Mouse (Mus musculus): ENCODE measurements around the gene Ttll10. TPM values are rescaled to one million over a fixed set of nuclear protein-coding genes. Genes with fewer than 3 reads are reported as not detected.

The Ttll10 gene
- total RNA-seq, 2 experiments from 2014 or later, result not detected

DNA sequence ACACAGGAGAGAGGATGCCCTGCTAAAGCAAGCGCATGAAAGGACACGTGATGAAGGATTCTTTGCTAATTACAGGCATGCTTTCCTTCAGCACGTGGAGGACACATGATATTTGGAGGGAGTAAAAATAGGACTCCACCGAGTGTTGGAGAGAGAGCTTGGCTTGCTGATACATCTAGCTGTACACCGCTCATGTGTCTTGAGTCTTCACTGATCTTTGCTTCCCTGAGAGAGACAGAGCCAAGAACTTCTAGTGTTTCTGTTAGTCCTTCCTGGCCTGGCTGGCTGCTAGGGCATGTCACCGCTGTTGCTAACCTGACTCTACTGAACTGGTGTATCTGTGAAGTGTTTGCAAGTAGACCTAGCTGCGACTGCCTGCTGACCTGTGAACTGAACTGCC is 35.0 kb downstream of the Ttll10 start:
- DNase-seq, result no peak

DNA sequence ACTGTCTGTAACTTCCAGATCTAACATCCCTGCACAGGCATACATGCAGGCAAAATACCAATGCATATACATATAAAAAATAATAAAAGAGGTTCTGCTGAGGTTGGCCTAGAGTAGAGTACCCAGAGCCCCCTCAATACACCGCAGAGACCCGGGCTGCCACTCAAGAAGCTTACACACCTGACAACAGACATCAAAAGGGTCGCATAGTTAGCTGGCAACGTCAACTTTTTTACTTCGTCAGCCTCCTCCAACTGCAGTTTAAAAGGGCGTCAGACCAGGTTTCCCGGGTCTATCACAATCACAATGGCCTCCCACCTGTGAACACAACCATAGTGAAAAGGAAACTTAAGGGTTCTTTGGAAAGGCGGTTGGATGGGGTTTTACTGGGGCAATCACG is 35.7 kb downstream of the Ttll10 start:
- no peak for DNase-seq

DNA sequence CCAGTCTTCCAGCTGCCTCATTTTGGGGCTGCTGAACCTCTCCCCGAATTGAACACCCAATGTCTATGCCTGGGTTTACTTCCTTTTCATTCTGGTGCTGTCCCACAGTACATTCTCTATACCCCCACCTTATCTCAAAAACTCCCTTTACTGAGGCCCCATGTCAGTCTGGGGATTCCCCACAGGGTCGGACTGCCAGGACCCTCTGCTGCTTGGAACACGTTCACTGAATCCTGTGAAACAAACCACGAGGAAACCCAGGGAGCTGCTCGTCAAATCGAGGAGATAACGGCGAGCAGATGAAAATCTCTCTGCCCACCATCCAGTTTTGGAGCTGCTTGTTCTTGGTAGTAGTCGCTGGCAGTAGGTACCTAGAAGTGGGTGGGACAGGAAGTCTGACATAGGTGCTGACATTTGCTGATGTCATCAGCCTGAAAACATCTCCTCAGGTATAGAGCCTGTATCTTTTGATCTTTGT is 37.2 kb downstream of the Ttll10 start:
- DNase-seq, result no peak

DNA sequence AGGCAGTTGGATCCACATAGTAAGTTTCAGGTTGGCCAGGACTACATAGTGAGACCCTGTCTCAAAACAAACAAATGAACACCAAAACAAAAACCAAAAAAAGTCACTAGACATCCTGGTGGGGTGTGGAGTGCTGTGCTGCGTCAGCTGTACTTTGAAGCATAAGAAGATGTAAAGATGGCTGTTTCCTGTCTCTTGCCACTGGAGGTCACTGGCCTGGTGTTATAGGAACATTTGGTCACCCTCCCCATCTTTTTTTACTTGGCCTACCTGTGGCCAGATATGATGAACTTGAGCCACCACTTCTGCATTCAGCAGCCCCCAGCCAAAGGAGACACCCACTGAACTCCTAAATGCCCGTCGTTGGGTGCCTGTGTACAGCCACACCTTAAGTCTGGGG is 37.8 kb downstream of the Ttll10 start:
- DNase-seq, result no peak

DNA sequence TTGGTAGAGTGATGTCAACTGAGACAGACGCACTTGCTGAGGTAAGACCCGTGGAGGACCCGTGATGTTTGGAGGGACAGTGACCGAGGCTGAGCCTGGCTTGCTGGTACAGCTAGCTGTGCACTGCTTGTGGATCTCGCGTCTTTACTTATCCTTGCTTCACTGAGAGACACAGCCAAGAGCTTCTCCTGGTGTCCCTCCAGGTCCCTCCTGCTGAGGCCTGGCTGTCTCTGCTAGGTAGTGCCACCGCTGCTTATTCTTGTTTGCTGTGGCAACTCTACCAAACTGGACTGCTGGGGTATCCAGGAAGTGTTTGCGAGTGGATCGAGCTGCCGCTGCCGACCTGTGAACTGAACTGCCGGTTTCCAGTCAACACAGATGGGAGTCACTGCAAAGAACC is 39.4 kb downstream of the Ttll10 start:
- DNase-seq, result no peak

DNA sequence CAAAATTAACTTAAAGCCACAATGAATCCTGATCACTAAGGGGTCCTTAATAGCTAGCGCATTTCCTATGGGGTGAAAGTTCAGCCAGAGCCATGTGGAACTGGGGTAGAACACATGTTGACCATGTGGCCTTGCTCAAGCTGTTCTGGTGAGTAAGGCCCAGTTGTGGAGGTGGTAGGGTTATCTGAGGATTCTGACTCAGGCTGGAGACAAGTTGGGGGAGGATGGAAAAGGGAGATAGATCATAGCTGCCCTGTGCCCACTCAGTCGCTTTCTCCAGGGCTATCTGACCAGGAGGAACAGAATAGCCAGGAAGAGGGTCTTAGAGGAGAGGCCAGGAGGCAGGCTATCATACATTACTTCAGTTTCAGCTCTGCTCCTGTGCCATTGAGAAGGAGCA is 44.8 kb downstream of the Ttll10 start:
- no peak for DNase-seq

DNA sequence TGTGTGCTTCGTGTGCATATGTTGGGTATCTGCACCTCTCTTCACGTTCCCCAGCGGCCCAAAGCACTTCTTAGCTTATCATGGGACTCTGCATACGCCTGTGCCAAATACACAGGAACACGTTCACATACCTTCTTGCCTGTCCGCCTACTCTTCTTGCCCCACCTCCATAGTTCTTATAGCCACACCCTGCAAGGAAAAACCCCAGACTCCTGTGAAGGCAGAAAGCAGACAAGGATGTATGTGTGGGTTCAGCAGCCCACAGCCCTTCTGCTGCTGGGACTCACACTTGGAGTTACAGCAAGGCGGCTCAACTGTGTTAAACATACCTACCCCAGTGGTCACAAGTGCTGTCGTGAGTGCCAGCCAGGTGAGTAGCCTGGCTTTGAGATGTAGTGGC is 45.6 kb downstream of the Ttll10 start, which contains the start of gene Tnfrsf4:
Gene Tnfrsf4, plus strand, starts transcription at position 207 of the 400 bp plus-strand sequence.
- no peak for DNase-seq

DNA sequence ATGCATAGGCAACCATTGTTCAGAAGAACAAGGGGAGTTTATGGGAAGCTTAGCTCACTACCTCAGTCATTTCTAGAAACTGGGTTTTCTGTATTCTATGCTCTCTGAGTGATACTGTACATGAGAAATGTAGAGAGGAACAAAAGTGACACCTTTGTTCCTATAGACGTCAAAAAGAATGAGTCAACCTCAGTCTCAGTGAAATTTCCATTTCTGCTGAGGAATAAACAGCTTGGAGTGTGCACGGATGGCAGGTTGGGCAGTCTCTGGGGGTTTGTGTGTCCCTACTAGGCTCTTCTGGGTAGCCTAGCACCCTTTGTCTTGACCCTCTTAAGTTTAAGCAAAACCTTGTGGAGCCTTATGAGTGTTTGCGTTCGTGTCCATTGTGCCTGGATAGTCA is 50.8 kb downstream of the Ttll10 start:
- no peak for DNase-seq

DNA sequence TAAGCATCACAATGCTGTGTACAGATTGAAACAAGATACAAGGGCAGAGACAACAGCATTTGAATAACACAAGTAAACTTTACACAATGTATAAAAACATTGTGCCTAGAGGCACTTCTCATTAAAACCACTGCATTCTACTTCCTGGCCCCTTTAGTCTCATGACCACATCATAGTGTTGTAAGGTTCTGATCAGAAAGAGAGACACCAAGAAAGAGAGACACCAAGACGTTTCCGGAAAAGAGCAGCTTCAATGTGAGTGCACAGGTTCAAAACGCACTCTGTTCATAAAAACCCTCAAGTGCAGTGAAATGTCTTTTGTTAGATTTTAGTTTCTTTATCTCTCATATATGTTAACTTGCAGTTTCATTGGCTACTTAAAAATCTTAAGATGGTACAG is 55.1 kb downstream of the Ttll10 start:
- DNase-seq, result no peak

DNA sequence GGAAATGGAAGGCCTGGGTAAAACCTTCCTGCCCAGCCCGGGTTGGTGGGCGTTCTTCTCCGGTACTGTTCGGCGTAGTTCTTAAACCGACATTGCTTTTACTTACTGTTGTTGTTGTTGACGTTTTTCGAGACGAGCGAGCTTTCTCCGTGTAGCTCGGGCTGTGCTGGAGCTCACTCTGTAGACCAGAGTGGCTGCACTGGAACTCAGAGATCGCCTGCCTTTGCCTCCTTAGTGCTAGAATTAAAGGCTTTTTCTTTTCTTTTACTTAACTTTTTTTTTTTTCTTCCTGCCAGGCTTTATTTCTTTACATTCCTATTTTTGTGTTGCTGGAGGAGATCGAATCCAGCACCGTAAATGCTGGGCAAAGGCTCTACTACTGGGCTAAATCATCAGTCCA is 65.6 kb downstream of the Ttll10 start:
- no peak for DNase-seq

DNA sequence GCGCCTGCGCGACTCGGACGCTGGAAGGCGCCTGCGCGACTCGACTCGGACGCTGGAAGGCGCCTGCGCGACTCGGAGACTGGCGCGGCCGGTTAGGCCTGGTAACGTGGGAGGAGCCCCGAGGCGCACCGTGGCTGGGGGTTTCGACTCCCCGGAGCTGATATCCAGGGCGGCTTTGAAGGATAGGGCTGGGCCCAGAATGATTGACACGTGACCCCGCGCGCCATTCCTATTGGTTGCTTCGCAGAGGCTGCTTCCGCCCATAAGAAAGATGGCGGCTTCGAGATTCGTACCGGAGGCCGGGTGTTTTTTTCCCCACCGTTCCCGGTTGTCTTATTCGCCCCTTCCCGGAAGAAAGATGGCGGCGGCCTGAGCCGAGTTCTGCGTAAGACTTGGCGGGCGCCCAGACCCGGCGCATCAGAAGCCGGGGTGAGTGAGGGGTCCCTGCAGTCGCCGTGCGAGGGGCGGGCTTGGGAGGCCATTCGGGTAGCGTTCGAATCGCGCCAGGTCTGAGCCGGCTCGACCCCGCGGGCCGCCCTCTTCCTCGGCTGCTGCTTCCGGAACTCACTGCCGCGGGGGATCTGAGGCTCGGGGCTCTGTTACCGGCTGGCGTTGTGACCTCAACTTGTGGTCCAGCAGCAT is 66.2 kb downstream of the Ttll10 start:
- DNase-seq, result peak; percentile 96

DNA sequence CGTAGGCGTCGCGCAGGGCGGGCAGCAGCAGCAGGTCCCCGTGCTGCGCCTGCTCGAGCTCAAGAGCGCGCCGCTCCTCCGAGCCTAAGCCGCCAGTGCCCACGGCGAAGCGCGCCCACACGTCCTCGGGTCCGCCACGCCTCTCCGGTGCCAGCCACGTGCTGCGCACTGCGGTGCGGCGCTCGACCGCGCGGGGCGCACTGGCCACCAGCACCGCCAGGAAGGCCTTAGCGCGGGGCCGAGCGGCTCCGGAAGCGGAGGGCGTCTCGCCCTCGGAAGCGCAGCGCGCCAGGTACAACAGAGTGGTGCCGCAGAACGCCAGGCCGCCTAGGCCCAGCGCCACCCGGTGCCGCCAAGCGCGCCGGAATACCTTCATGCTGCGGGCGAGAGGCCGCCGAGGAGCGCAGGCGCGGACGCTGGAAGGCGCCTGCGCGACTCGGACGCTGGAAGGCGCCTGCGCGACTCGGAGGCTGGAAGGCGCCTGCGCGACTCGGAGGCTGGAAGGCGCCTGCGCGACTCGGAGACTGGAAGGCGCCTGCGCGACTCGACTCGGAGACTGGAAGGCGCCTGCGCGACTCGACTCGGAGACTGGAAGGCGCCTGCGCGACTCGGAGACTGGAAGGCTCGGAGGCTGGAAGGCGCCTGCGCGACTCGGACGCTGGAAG is 66.8 kb downstream of the Ttll10 start, which contains the start of the genes B3galt6 and Sdf4:
Gene B3galt6, minus strand, starts transcription at position 409 of the 665 bp plus-strand sequence.
Gene Sdf4, plus strand, starts transcription at position 632 of the 665 bp plus-strand sequence.
- DNase-seq, result peak; percentile 84

DNA sequence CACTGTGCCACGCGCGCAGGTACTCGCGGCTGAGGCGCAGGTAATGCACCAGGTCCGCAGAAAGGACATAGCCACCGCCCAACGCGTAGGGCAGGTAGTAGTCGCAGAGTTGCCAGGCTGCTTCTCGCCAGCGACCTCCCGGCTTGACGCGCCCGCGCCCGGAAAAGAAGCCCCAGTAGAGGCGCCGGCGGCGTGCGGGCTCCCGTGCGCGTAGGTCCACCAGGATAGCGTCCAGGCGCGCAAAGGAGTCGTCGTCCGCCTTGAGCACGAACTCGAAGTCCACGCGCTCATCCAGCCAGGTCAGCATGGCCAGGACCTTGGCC is 67.3 kb downstream of the Ttll10 start:
- DNase-seq, result no peak

DNA sequence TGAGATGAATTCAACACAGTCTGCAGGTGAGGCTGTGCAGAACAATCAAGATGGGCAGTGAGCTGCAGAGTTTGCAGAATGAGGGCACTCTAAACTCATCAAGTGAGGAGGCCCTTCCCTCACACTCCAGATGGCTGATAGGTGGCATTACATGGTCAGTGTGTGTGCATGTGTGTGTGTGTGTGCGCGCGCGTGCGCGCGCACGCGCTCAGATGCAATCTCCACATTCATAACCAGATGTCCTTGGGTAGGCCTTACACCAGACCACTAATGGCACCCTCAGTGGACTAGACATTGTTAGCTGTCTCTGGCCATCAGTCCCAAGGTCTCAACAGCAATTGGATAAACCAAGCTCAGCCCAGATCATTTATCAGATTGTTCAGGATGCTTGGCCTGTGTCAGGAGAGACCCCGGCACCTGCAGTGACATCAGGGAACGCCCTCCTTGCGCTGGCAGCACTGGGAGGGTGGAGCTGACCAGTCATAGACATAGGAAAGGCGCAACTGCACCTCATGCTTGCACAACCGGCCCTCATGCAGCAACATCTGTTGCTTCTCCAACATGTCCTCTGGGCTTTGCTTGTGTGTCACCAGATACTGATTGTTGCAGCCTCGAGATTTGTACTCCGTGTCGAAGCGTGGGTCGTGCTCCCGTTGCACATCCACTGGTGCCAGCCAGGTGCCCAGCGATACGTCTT is 67.9 kb downstream of the Ttll10 start:
- DNase-seq, result no peak

Small RNAs within 50 kb of the gene (microRNA-seq; reads per million reads assigned to microRNA genes)
- gene Mir200a (1.5 to 4.5 reads per million in 2 experiments), gene Mir200b (0.50 to 7.6 reads per million in 2 experiments), gene Mir429 (3.3 to 10.8 reads per million in 2 experiments)

Other genes with a start within 250 kb of the Ttll10 start
- 10 to 100 TPM; 31.0 to 47.8 TPM for gene Ccnl2, start 246.9 kb downstream of the Ttll10 start, total RNA-seq (2021)
- 10 to 100 TPM; 85.0 to 93.2 TPM for gene Aurkaip1, start 228.1 kb downstream of the Ttll10 start, total RNA-seq (2021)
- 100 to 1,000 TPM; 112 to 136 TPM for gene Mxra8, start 219.7 kb downstream of the Ttll10 start, total RNA-seq (2021)
- 10 to 100 TPM; 96.4 to 99.6 TPM for gene Dvl1, start 212.0 kb downstream of the Ttll10 start, total RNA-seq (2021)
- gene Tas1r3, start 196.1 kb downstream of the Ttll10 start, total RNA-seq (2021), result under 1 TPM; 0.11 to 0.26 TPM
- gene Cptp, start 190.0 kb downstream of the Ttll10 start, total RNA-seq (2021), result 10 to 100 TPM; 13.6 to 20.5 TPM
- gene Ints11, start 189.9 kb downstream of the Ttll10 start, total RNA-seq (2021), result 10 to 100 TPM; 18.9 to 21.7 TPM
- 10 to 100 TPM; 16.9 to 23.6 TPM for gene Pusl1, start 167.6 kb downstream of the Ttll10 start, total RNA-seq (2021)
- 10 to 100 TPM; 13.8 to 23.1 TPM for gene Acap3, start 167.6 kb downstream of the Ttll10 start, total RNA-seq (2021)
- gene Ube2j2, start 115.6 kb downstream of the Ttll10 start, total RNA-seq (2021), result 10 to 100 TPM; 62.1 to 67.2 TPM
- gene C1qtnf12, start 97.1 kb downstream of the Ttll10 start, total RNA-seq (2021), result 10 to 100 TPM; 20.8 to 23.1 TPM
- gene B3galt6, start 66.8 kb downstream of the Ttll10 start, total RNA-seq (2021), result 1 to 10 TPM; 3.1 to 3.8 TPM
- gene Sdf4, start 66.5 kb downstream of the Ttll10 start, total RNA-seq (2021), result 10 to 100 TPM; 87.9 to 96.0 TPM
- gene Tnfrsf4, start 45.6 kb downstream of the Ttll10 start, total RNA-seq (2021), result under 1 TPM; 0.31 to 0.93 TPM
- under 1 TPM in 1 of 2 experiments, not detected in 1; 0.36 TPM for gene Tnfrsf18, start 33.2 kb downstream of the Ttll10 start, total RNA-seq (2021)
- 1 to 10 TPM; 3.0 to 5.8 TPM for gene 9430015G10Rik, start 50.6 kb upstream of the Ttll10 start, total RNA-seq (2021)
- gene Rnf223, start 71.1 kb upstream of the Ttll10 start, total RNA-seq (2021), result under 1 TPM; 0.14 to 0.16 TPM
- 10 to 100 TPM; 31.4 to 40.8 TPM for gene Agrn, start 138.1 kb upstream of the Ttll10 start, total RNA-seq (2021)
- under 1 TPM in 1 of 2 experiments, not detected in 1; 0.33 TPM for gene Isg15, start 141.4 kb upstream of the Ttll10 start, total RNA-seq (2021)
- 1 to 10 TPM; 2.7 to 3.2 TPM for gene AW011738, start 143.9 kb upstream of the Ttll10 start, total RNA-seq (2021)
- gene Perm1, start 156.5 kb upstream of the Ttll10 start, total RNA-seq (2021), result 10 to 100 TPM; 41.4 to 50.3 TPM
- 1 to 10 TPM; 6.5 to 8.7 TPM for gene Plekhn1, start 175.4 kb upstream of the Ttll10 start, total RNA-seq (2021)
- 10 to 100 TPM; 28.3 to 31.8 TPM for gene Noc2l, start 176.6 kb upstream of the Ttll10 start, total RNA-seq (2021)
- gene Samd11, start 196.2 kb upstream of the Ttll10 start, total RNA-seq (2021), result under 1 TPM; 0.35 to 0.79 TPM